Mouse (Mus musculus) erythroblast, embryonic 14.5 days (primary cell): Measurements from ENCODE around the gene Tph1. TPM values are rescaled to one million over a fixed set of nuclear protein-coding genes. Genes with fewer than 3 reads are reported as not detected.
"Not testable (repeated sequence)": the region's sequence is repeated elsewhere in the genome, so short reads cannot be mapped to it uniquely, and the experiment has no call there.

ENCODE experiments used
- H3K27me3 ChIP-seq: 2 replicates; pipeline ENCODE4 v1.6.1; 2012; ENCODE audit warnings: inconsistent platforms; ENCODE audit not compliant: control insufficient read depth
- H3K36me3 ChIP-seq: 2 replicates; pipeline ENCODE4 v1.6.1; 2012; ENCODE audit warnings: mild to moderate bottlenecking, inconsistent platforms; ENCODE audit not compliant: control insufficient read depth
- H3K4me1 ChIP-seq: 2 replicates; pipeline ENCODE4 v1.6.1; 2012; ENCODE audit warnings: inconsistent platforms; ENCODE audit not compliant: control insufficient read depth
- H3K4me3 ChIP-seq: replicated peaks from 2 replicates; pipeline ENCODE3; 2012; ENCODE audit warnings: moderate library complexity, mild to moderate bottlenecking, inconsistent platforms
- H3K9me3 ChIP-seq: 2 replicates; pipeline ENCODE4 v1.6.1; 2012; ENCODE audit warnings: low read length, inconsistent platforms, mixed read lengths; ENCODE audit not compliant: control insufficient read depth
- GATA1 ChIP-seq: IDR thresholded peaks from 2 replicates; pipeline ENCODE4 v1.6.1; 2012; ENCODE audit warnings: low read length, inconsistent platforms, mixed read lengths
- TAL1 ChIP-seq: IDR thresholded peaks from 3 replicates; pipeline ENCODE4 v1.6.1; 2012; ENCODE audit warnings: low read length, inconsistent platforms, mixed read lengths
- polyA plus RNA-seq: library from polyadenylated mRNA; stranded (reverse); fragments of >175 nt; gene quantifications from 2 replicates; pipeline ENCODE4 v1.2.3, GENCODE M21; 2012

The Tph1 gene
- polyA plus RNA-seq, 1 experiment = not detected

DNA sequence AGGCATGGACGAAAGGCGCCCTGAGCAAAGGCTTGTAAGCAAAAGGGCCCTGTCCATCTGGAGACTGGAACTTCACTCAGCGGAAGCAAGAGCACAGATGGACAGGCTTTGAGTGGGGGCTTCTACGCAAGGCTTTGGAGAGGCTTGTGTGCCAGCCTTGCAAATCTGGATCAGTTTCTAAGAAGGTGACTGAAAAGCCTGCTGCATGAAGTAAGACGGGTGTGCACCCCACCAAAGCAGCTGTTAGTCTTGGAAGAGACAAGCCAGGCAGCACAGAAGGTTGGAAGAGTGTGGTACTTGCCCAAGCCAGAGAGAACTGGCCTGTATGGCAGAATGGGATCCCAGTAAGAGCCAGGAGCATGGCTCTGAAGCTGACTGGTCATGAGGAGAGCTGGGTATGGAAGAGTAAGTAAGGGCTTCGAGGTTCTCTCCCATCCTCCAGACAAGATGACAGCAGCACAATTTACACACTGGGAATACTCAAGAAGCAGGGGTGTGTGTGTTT, 28.2 kb upstream of the Tph1 start:
- peaks cover 10% of the 10 kb centered on the region for H3K4me1 ChIP-seq

GRCm38 (mm10) chr7:46696754-46697153, 24.4 kb upstream of the Tph1 start:
- TF ChIP-seq GATA1 (no peak), TAL1 (no peak)
- H3K27me3 ChIP-seq = no peaks in the 10 kb centered on the region
- no peaks in the 10 kb centered on the region for H3K9me3 ChIP-seq
- H3K4me1 ChIP-seq = peaks cover 10% of the 10 kb centered on the region
- peaks cover 76% of the 10 kb centered on the region for H3K36me3 ChIP-seq
- no peak overlapping the region for H3K4me3 ChIP-seq

More for the DNA sequence above, 28.2 kb upstream of the Tph1 start:
- peaks cover 94% of the 10 kb centered on the region for H3K36me3 ChIP-seq
- H3K27me3 ChIP-seq = no peaks in the 10 kb centered on the region
- TF ChIP-seq TAL1 (no peak), GATA1 (no peak)
- H3K4me3 ChIP-seq = no peak overlapping the region
- no peaks in the 10 kb centered on the region for H3K9me3 ChIP-seq

DNA sequence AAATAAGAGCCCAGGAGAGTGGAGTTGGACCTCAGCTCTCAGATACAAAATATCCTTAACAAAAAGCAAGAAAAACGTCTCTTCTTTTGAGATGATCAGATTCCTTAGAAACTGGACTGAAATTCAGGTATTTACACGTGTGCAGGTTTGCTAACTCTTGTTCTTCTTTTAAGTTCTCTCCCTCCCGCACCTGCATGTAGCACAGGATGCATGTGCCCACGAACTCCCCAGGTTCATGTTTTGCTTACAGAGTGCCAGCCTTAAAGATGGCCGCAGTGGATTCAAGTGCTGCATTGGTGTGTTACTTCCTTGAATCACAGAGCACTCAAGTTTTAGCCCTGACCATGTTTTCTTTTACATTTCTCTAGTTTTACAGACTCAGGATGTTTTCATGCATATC, 14.5 kb upstream of the Tph1 start:
- Histone ChIP-seq H3K4me3 (no peak overlapping the region), H3K36me3 (peaks cover 39% of the 10 kb centered on the region), H3K27me3 (no peaks in the 10 kb centered on the region), H3K4me1 (no peaks in the 10 kb centered on the region), H3K9me3 (no peaks in the 10 kb centered on the region)
- TF ChIP-seq TAL1 = no peak
- TF ChIP-seq GATA1 = no peak

GRCm38 (mm10) chr7:46680732-46681131, 8.4 kb upstream of the Tph1 start:
- TF ChIP-seq TAL1 = no peak
- no peak for TF ChIP-seq GATA1
- Histone ChIP-seq H3K9me3 (no peaks in the 10 kb centered on the region), H3K27me3 (peaks cover 2% of the 10 kb centered on the region; the same call in 1 of the 2 replicates), H3K4me1 (no peaks in the 10 kb centered on the region), H3K4me3 (no peak overlapping the region), H3K36me3 (no peaks in the 10 kb centered on the region)

GRCm38 (mm10) chr7:46679044-46679443, 6.7 kb upstream of the Tph1 start:
- not testable (repeated sequence) for H3K27me3 ChIP-seq, H3K36me3 ChIP-seq, H3K4me1 ChIP-seq, H3K9me3 ChIP-seq, H3K4me3 ChIP-seq

- Histone ChIP-seq H3K27me3 (peaks cover 2% of the 10 kb centered on the region; the same call in 1 of the 2 replicates), H3K4me3 (no peak overlapping the region), H3K9me3 (no peaks in the 10 kb centered on the region), H3K36me3 (no peaks in the 10 kb centered on the region), H3K4me1 (no peaks in the 10 kb centered on the region)
- TF ChIP-seq TAL1 (no peak), GATA1 (no peak)
These were observed 6.1 kb upstream of the Tph1 start for GRCm38 (mm10) chr7:46678417-46678816.

DNA sequence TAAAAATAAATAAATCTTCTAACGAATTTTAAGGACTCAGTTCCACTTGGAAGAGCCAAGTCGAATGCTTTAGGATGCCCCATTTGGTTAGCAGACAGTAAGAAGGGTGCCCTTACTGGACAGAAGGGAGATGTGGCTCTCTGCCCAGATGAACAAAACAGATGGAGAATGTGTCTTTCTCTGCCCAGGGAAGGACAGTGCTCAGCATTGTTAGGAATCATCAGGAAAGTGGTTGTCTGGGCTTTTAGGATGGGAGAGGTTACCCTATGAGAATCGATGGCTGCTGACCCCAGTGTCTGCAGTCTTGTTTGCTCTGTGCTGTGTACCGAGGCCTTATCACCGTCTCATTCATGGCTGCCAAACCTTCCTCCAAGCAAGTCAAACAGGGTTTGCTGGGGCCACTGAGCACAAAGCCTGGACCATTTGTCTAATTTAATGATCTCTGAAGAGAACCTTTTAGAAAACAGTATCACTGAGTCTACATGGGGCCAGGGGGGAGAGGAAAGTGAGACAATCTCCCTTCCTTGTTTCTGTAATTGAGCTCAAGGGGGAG, 4.5 kb upstream of the Tph1 start:
- no peak for TF ChIP-seq TAL1
- TF ChIP-seq GATA1 = no peak
- Histone ChIP-seq H3K4me3 (no peak overlapping the region), H3K27me3 (peaks cover 4% of the 10 kb centered on the region; the same call in 1 of the 2 replicates), H3K4me1 (no peaks in the 10 kb centered on the region), H3K9me3 (no peaks in the 10 kb centered on the region), H3K36me3 (no peaks in the 10 kb centered on the region)

DNA sequence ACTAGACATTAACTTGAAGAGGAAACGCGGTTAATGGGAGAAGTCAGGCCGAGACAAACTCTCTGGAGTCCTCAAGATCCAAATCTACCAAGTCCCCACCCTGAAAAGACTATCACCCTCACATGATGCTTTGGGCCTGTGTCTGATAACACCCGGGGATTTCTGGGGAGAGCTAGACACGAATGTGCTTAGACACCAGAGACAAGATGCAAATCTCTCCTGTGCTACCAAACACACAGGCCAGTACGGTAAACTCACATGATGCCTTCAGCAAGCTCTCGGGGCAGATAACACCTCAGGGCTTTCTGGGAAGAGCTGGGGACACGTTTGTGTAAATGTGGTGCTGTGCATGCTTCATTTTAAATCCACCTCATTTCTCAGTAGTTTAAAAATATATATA, 3.5 kb upstream of the Tph1 start:
- Histone ChIP-seq H3K36me3 (no peaks in the 10 kb centered on the region), H3K27me3 (peaks cover 4% of the 10 kb centered on the region; the same call in 1 of the 2 replicates), H3K4me1 (no peaks in the 10 kb centered on the region), H3K9me3 (no peaks in the 10 kb centered on the region), H3K4me3 (no peak overlapping the region)
- no peak for TF ChIP-seq TAL1
- no peak for TF ChIP-seq GATA1

DNA sequence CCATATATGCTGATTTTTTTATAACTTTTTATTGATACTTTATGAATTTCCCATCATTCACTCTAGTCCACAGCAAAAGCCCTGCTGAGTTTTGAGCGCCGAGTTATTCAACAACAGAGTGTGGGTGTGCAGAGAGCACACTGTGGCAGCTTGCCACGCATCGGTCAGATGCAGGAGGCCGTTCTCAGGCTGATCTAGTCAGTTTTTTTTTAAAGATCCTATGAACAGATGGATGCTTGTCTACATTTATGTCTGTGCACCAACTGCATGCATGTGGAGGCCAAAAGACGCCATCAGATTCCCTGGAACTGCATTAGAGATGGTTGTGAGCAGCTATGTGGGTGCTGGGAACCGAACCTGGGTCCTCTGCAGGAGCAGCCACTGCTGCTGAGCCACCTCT, 2.7 kb upstream of the Tph1 start:
- H3K4me1 ChIP-seq = no peaks in the 10 kb centered on the region
- TF ChIP-seq GATA1 (no peak), TAL1 (no peak)
- H3K36me3 ChIP-seq = no peaks in the 10 kb centered on the region
- no peak overlapping the region for H3K4me3 ChIP-seq
- peaks cover 4% of the 10 kb centered on the region; the same call in 1 of the 2 replicates for H3K27me3 ChIP-seq
- H3K9me3 ChIP-seq = no peaks in the 10 kb centered on the region

- H3K4me1 ChIP-seq = no peaks in the 10 kb centered on the region
- TF ChIP-seq GATA1 (no peak), TAL1 (no peak)
- no peak overlapping the region for H3K4me3 ChIP-seq
- H3K27me3 ChIP-seq = peaks cover 35% of the 10 kb centered on the region
- H3K36me3 ChIP-seq = no peaks in the 10 kb centered on the region
- H3K9me3 ChIP-seq = no peaks in the 10 kb centered on the region
These were observed 5.1 kb downstream of the Tph1 start for GRCm38 (mm10) chr7:46667256-46667655.
